Mouse (Mus musculus) neural tube, embryonic 12.5 days (tissue): ENCODE measurements around the gene Tspan3. TPM values are rescaled to one million over a fixed set of nuclear protein-coding genes. Genes with fewer than 3 reads are reported as not detected.
A peak's percentile ranks its signal among the peaks of the same experiment; 100 is the strongest.

ENCODE experiments used
- ATAC-seq: fragments of 200-750 bp; cut with Nextera tagmentation; 2 replicates; pipeline ENCODE4 v1.8.0; 2017; ENCODE audit warnings: low read depth, mild to moderate bottlenecking, moderate TSS enrichment, moderate library complexity; ENCODE audit not compliant: low FRiP score
- H3K27ac ChIP-seq: fragments of 300-500 bp; sonication (generic); 2 replicates; pipeline ENCODE4 v1.5.1; 2016
- H3K27me3 ChIP-seq: fragments of 300-500 bp; sonication (generic); replicated peaks from 2 replicates; pipeline ENCODE4 v1.6.1; 2016; ENCODE audit warnings: mild to moderate bottlenecking
- H3K36me3 ChIP-seq: fragments of 300-500 bp; sonication (generic); 2 replicates; pipeline ENCODE4 v1.6.1; 2016; ENCODE audit warnings: mild to moderate bottlenecking
- H3K4me1 ChIP-seq: fragments of 300-500 bp; sonication (generic); 2 replicates; pipeline ENCODE4 v1.6.1; 2016
- H3K4me2 ChIP-seq: fragments of 300-500 bp; sonication (generic); replicated peaks from 2 replicates; pipeline ENCODE4 v1.6.1; 2016; ENCODE audit warnings: mild to moderate bottlenecking
- H3K4me3 ChIP-seq: fragments of 300-500 bp; sonication (generic); 2 replicates; pipeline ENCODE4 v1.5.1; 2016
- H3K9ac ChIP-seq: fragments of 300-500 bp; sonication (generic); 2 replicates; pipeline ENCODE4 v1.6.1; 2016; ENCODE audit warnings: mild to moderate bottlenecking
- H3K9me3 ChIP-seq: fragments of 300-500 bp; sonication (generic); 2 replicates; pipeline ENCODE4 v1.6.1; 2016; ENCODE audit warnings: mild to moderate bottlenecking
- WGBS: fragments of 180-500 bp; shearing (Covaris S2); methylation state at CpG from one replicate; pipeline ENCODE4 v1.1.7; 2016; 5-methylcytosine and 5-hydroxymethylcytosine counted together
- polyA plus RNA-seq: library from polyadenylated mRNA; unstranded; fragments of >200 nt; fragmentation: Nextera tagmentation; extraction: Ambion mirVana; gene quantifications from 2 replicates; pipeline ENCODE4 v1.2.1, GENCODE M21; 2016

Tspan3 gene
- polyA plus RNA-seq, 1 experiment from 2014 or later: 514 TPM

DNA sequence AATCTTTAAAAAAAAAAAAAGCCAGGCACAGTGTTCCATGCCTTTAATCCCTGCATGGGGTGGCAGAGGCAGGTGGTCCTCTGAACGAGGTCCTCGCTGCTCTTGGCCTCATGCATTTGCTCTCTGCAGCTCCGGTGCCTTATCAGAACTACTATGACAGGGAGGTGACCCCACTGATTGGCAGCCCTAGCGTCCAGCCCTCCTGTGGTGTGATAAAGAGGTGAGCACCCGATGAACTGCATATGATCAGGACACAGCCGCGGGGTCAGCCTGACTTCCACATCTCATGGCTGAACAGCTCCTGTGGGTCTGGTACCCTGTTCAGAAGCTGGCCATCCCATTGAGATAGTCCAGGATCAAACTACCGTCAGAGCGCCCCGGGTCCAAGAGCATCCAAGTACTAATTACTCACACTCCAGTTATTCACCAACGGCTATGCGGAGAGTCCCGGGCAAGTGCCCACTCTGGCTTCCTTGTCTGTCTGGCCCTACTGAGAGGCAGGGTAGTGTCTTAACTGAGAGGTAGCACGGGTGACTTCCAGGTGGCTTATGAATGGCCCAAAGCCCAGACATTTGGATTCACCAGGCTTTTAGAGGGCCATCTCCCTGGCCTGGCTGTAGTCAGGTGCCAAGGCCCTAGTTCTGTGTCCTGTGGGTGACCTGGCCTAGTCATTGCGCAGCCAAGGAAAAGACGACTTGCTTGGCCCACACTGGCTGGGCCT is 38.7 kb downstream of the Tspan3 start:
- 87% methylated on average over 16 of the region's 16 CpGs for WGBS
- no peak for ATAC-seq

DNA sequence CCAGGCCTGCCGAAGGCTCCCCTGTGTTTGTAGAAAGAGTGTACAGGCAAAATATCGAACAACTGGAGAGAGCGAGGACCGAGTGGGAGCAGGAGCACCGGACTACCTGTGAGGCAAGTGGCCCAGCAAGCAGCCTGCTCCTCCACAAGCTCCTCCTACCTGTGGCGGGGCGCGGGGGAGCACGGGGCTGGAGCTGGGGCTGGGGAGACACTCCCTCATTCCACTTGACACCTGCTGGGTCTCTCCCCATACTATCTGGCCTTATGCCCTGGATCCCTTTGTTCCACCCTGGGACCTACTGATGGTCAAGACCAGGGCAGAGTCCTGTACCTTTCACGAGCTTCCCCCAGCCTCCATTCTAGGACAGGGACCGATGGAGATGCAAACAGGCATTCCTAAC is 40.7 kb downstream of the Tspan3 start:
- Histone ChIP-seq H3K9ac (no peak overlapping the region), H3K9me3 (no peaks in the 10 kb centered on the region), H3K27ac (no peak overlapping the region), H3K4me3 (no peak overlapping the region), H3K4me2 (no peak overlapping the region), H3K27me3 (no peaks in the 10 kb centered on the region), H3K4me1 (no peaks in the 10 kb centered on the region), H3K36me3 (peaks cover 28% of the 10 kb centered on the region)
- 30% methylated on average over 11 of the region's 11 CpGs for WGBS
- no peak for ATAC-seq

More for the DNA sequence above, 38.7 kb downstream of the Tspan3 start:
- no peak overlapping the region for H3K27ac ChIP-seq
- H3K4me2 ChIP-seq: no peak overlapping the region
- no peaks in the 10 kb centered on the region for H3K27me3 ChIP-seq
- H3K9ac ChIP-seq: no peak overlapping the region
- H3K36me3 ChIP-seq: peaks cover 48% of the 10 kb centered on the region
- H3K4me1 ChIP-seq: no peaks in the 10 kb centered on the region
- H3K9me3 ChIP-seq: no peaks in the 10 kb centered on the region
- H3K4me3 ChIP-seq: no peak overlapping the region

DNA sequence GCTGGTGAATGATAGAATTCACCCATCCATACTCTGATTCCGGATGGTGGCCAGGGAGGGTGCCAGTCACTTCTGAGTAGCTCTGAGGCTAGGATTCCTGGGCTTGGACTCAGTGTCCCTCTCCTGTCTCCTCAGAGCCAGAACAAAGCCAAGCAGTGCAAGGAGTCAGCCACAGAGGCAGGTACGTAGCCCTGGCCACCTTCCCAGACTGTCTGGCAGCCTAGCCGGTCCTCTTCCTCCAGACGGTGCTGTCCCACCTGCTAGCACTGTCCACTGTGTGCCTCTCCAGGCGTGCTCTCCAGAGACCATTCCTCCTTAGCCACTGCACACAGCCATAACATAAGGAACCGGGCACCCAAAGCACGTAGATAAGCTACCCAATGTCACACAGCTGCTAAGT is 41.7 kb downstream of the Tspan3 start:
- 80% methylated on average over 7 of the region's 7 CpGs for WGBS
- H3K27me3 ChIP-seq: no peaks in the 10 kb centered on the region
- no peak overlapping the region for H3K27ac ChIP-seq
- no peak for ATAC-seq
- no peak overlapping the region for H3K4me2 ChIP-seq
- H3K36me3 ChIP-seq: peaks cover 19% of the 10 kb centered on the region
- H3K9me3 ChIP-seq: no peaks in the 10 kb centered on the region
- peaks cover 6% of the 10 kb centered on the region for H3K4me1 ChIP-seq
- no peak overlapping the region for H3K9ac ChIP-seq
- H3K4me3 ChIP-seq: no peak overlapping the region

GRCm38 (mm10) chr9:56122973-56123372 is 42.3 kb downstream of the Tspan3 start:
- no peaks in the 10 kb centered on the region for H3K9me3 ChIP-seq
- H3K4me3 ChIP-seq: no peak overlapping the region
- H3K9ac ChIP-seq: no peak overlapping the region
- no peak for ATAC-seq
- H3K27ac ChIP-seq: no peak overlapping the region
- H3K36me3 ChIP-seq: peaks cover 13% of the 10 kb centered on the region
- WGBS: 74% methylated on average over 8 of the region's 8 CpGs
- no peaks in the 10 kb centered on the region for H3K27me3 ChIP-seq
- H3K4me2 ChIP-seq: no peak overlapping the region
- H3K4me1 ChIP-seq: peaks cover 7% of the 10 kb centered on the region

DNA sequence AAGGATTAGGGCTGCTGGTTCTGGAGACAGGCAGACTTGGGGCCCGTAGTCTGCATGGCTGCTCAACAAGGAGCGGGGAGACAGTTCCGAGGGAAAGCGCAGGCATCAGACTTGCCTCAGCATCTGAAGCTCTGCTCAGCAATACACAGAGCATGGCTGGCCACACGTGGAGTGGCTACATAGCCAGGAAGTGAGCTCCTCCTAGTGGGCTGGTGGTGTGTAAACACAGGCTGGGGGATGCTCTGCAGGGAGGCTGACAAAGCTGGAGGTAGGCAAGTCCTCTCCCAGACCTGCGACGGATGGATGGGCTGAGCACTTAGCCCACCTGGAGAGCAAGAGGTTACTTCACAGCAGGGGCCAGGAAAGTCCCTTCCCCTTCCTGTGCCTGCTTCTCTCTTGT is 44.2 kb downstream of the Tspan3 start:
- no peaks in the 10 kb centered on the region for H3K36me3 ChIP-seq
- H3K27ac ChIP-seq: no peak overlapping the region
- H3K27me3 ChIP-seq: no peaks in the 10 kb centered on the region
- no peaks in the 10 kb centered on the region for H3K9me3 ChIP-seq
- ATAC-seq: no peak
- H3K4me1 ChIP-seq: peaks cover 7% of the 10 kb centered on the region
- no peak overlapping the region for H3K9ac ChIP-seq
- 23% methylated on average over 7 of the region's 7 CpGs for WGBS
- no peak overlapping the region for H3K4me3 ChIP-seq
- 0 out of 2 replicates have a peak overlapping the region, but pooled peaks have one; percentile 4 for H3K4me2 ChIP-seq

DNA sequence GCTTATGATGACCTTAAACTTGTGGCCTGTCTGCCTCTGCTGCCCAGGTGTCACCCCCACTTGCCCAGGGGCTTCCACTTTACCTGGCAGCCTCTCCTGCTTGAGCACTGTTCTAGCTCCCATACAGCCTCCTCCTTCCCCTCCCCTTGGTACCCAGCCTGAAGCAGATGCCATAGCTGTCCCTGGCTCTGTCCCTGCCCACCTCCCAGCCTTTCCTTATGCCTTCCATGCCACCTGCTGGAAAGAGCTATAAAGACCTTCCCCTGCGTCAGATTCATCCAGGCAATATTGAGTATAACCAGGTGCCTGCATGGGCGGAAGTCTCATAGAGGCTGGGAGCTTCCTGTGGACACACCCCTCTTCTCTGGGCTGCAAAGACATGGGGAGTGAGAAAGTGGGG is 45.6 kb downstream of the Tspan3 start:
- H3K4me2 ChIP-seq: no peak overlapping the region
- 78% methylated on average over 2 of the region's 2 CpGs for WGBS
- H3K4me3 ChIP-seq: no peak overlapping the region
- H3K36me3 ChIP-seq: no peaks in the 10 kb centered on the region
- H3K4me1 ChIP-seq: peaks cover 7% of the 10 kb centered on the region
- H3K27ac ChIP-seq: no peak overlapping the region
- H3K27me3 ChIP-seq: no peaks in the 10 kb centered on the region
- no peak for ATAC-seq
- no peaks in the 10 kb centered on the region for H3K9me3 ChIP-seq
- no peak overlapping the region for H3K9ac ChIP-seq

GRCm38 (mm10) chr9:56118582-56118981 is 46.7 kb downstream of the Tspan3 start:
- Histone ChIP-seq H3K4me1 (peaks cover 7% of the 10 kb centered on the region), H3K36me3 (no peaks in the 10 kb centered on the region), H3K4me3 (peak overlapping the region; percentile 29; the same call in 1 of the 2 replicates), H3K9ac (no peak overlapping the region), H3K27ac (no peak overlapping the region), H3K4me2 (peak overlapping the region; percentile 65), H3K9me3 (no peaks in the 10 kb centered on the region), H3K27me3 (no peaks in the 10 kb centered on the region)
- peak; percentile 26; the same call in 1 of the 2 replicates for ATAC-seq
- 6% methylated on average over 14 of the region's 14 CpGs for WGBS

DNA sequence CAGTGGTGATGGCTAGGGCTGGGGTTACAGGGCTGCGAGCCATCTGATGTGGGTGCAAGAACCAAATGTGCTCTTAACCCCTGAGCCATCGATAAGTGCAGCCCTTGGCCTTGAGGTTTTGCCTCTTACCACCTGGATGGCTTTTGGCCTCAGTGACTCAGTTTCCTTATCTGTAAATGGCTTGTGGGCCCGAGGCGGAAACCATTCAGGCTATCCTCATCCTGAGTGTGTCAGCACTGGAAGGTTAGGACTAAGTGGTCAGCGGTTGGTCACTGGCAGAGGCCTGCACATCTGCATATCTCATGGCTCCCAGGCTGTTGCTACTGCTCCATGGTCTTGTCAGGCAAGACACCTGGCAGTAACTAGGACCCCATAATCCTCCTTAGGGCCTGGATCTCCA is 47.2 kb downstream of the Tspan3 start:
- Histone ChIP-seq H3K4me1 (peaks cover 7% of the 10 kb centered on the region), H3K9me3 (no peaks in the 10 kb centered on the region), H3K27me3 (no peaks in the 10 kb centered on the region), H3K36me3 (no peaks in the 10 kb centered on the region), H3K27ac (no peak overlapping the region), H3K9ac (no peak overlapping the region), H3K4me3 (no peak overlapping the region), H3K4me2 (0 out of 2 replicates have a peak overlapping the region, but pooled peaks have one; percentile 65)
- 82% methylated on average over 5 of the region's 5 CpGs for WGBS
- ATAC-seq: no peak

DNA sequence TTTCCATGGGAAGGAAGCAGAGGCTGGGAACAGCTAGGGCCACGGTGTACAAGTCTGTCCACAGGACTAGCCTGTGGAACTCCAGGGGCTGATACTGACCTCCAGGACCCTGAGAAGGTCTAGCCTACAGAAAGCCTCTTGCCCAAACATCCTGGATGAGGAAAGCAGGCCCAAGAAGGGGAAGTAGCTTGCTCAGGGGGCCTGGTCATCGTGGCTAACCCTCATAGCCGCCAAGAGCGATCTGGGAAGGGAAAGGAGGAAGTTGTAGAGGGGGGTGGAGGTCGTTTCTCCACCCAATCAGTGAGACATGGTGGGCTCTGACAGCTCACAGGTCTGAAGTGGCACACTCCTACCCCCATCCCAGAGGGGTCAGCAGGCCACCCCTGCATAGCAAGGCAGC is 57.1 kb downstream of the Tspan3 start:
- Histone ChIP-seq H3K9me3 (no peaks in the 10 kb centered on the region), H3K4me2 (no peak overlapping the region), H3K27me3 (no peaks in the 10 kb centered on the region), H3K9ac (no peak overlapping the region), H3K4me3 (no peak overlapping the region), H3K27ac (no peak overlapping the region), H3K36me3 (no peaks in the 10 kb centered on the region), H3K4me1 (no peaks in the 10 kb centered on the region; the same call in 1 of the 2 replicates)
- ATAC-seq: no peak
- WGBS: 75% methylated on average over 5 of the region's 5 CpGs

DNA sequence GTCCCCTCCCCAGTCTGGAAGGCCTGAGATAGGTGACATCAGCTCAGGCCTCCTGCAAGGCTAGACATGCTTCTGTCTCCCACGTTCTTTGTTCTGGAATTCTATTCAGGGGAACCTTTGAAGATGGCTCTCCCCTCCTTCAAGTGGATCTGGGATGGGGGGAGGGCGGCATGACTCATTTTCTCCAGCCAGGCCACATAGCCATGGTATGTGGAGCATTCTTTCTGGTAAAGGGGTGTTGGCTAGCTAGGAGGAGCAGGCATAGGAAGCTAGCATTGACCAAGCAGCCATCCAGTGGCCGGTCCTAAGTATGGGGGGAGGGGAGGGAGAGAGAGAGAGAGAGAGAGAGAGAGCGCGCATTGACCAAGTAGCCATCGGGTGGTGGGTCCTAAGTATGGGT is 57.8 kb downstream of the Tspan3 start:
- no peaks in the 10 kb centered on the region for H3K36me3 ChIP-seq
- H3K4me1 ChIP-seq: no peaks in the 10 kb centered on the region; the same call in 1 of the 2 replicates
- ATAC-seq: no peak
- no peak overlapping the region for H3K4me3 ChIP-seq
- no peaks in the 10 kb centered on the region for H3K27me3 ChIP-seq
- no peak overlapping the region for H3K27ac ChIP-seq
- no peak overlapping the region for H3K9ac ChIP-seq
- 78% methylated on average over 6 of the region's 6 CpGs for WGBS
- H3K4me2 ChIP-seq: no peak overlapping the region
- H3K9me3 ChIP-seq: no peaks in the 10 kb centered on the region

DNA sequence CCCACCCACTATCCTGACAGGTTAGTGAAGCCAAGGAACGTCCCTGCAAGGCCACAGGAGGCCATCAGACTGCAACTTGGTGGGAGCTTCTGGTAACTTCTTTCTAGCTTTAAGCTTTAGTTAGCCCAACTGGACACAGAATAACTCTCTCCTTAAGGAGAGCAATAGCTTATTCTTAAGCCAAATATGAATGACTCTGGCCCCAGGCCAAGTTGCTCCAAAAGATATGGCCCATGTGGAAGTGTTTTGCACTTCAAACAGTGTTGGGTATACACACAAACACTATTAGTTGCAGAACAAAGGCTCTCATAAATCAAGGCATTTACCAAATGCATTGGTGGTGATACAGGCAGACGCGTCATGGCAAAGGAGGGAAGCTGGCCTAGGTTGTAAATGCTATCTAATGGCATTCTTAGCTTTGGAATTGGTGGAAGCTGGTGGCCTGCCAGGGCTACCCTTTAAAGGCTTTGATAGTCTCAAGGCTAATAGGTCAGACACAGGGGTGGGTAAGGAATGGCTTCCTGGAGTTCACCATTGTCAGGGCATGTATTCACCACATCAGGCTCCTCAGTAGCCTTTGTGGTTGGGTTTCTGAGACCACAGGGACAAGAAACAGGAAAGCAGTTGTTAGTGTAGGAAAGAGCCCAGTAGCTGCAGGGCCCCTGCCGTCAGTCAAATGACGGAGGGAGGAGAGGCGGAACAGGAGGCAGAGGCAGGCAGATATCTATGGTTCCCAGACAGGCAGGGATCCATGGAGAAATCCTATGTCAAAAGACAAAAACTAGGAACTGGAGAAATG is 58.8 kb downstream of the Tspan3 start:
- no peak for ATAC-seq
- H3K9me3 ChIP-seq: no peaks in the 10 kb centered on the region
- no peak overlapping the region for H3K4me2 ChIP-seq
- no peaks in the 10 kb centered on the region for H3K36me3 ChIP-seq
- H3K27me3 ChIP-seq: no peaks in the 10 kb centered on the region
- H3K9ac ChIP-seq: no peak overlapping the region
- H3K27ac ChIP-seq: no peak overlapping the region
- 38% methylated on average over 6 of the region's 6 CpGs for WGBS
- no peak overlapping the region for H3K4me3 ChIP-seq
- H3K4me1 ChIP-seq: no peaks in the 10 kb centered on the region; the same call in 1 of the 2 replicates

- Histone ChIP-seq H3K4me3 (no peak overlapping the region), H3K36me3 (no peaks in the 10 kb centered on the region), H3K4me2 (no peak overlapping the region), H3K27me3 (no peaks in the 10 kb centered on the region), H3K4me1 (no peaks in the 10 kb centered on the region; the same call in 1 of the 2 replicates), H3K9ac (no peak overlapping the region), H3K9me3 (no peaks in the 10 kb centered on the region), H3K27ac (no peak overlapping the region)
- 33% methylated on average over 7 of the region's 7 CpGs for WGBS
- no peak for ATAC-seq
Observed at GRCm38 (mm10) chr9:56104921-56105320, 60.4 kb downstream of the Tspan3 start.
